Comparison of ENCODE assay signal across 25 mouse cellular contexts in genomic region chr2:173619132-173619531, GRCm38 (mm10). TPM values are rescaled to one million over a fixed set of nuclear protein-coding genes. Genes with fewer than 3 reads are reported as not detected.
DNase-seq lines count a peak whose midpoint lies in the region; ATAC-seq lines count a peak whose summit lies in the region.
"Had no signal": no experiment of that assay in that cellular context is flagged by ENCODE, and none has a peak within 500 bp of the region (broad histone marks: within the 10 kb centered on the region; RNA-seq: fewer than 3 reads in every experiment).

No protein-coding gene starts in this region.

- H3K9ac ChIP-seq in lung, embryonic 16.5 days (ENCODE audit: low read length), result no peak overlapping the region
- H3K9ac ChIP-seq: embryonic facial prominence, embryonic 12.5 days; forebrain, embryonic 13.5 days; forebrain, embryonic 15.5 days had no signal

- H3K36me3 ChIP-seq in lung, embryonic 16.5 days (ENCODE audit: control insufficient read depth, insufficient read depth, low read length), result no peaks in the 10 kb centered on the region
- H3K36me3 ChIP-seq: embryonic facial prominence, embryonic 12.5 days; forebrain, embryonic 15.5 days had no signal

- peak; percentile 16 for DNase-seq in heart, adult 11 months
- no peak for DNase-seq in heart, adult 9 months (ENCODE audit: low spot score in 2 of 2)
- no peak for DNase-seq in lung, postnatal 14 days
- DNase-seq in lung, postnatal 25 days (ENCODE audit: low spot score), result peak; percentile 18
- DNase-seq in lung, postnatal 4 days, result no peak
- DNase-seq in 3T3-L1 (ENCODE audit: low read depth, low spot score), result peak; percentile 7
- DNase-seq in spleen, postnatal 14 days (ENCODE audit: low spot score in 2 of 2), result no peak
- DNase-seq: adrenal gland, adult 2 months; adrenal gland, postnatal 10 days; adrenal gland, postnatal 25 days; cerebellum, adult 11 months; cerebellum, adult 18-20 months; cerebellum, adult 8-10 months; cerebellum, adult 9-11 months; cerebellum, postnatal 14 days; cerebellum, postnatal 36 days; embryo, embryonic 11 days had no signal

- WGBS in lung, embryonic 16.5 days, result 70% methylated on average over 5 of the region's 5 CpGs

- no peaks in the 10 kb centered on the region for H3K27me3 ChIP-seq in lung, embryonic 16.5 days (ENCODE audit: control insufficient read depth, insufficient read depth, low read depth, low read length)
- H3K27me3 ChIP-seq: embryonic facial prominence, embryonic 12.5 days; forebrain, embryonic 13.5 days; forebrain, embryonic 15.5 days had no signal

- H3K27ac ChIP-seq in lung, embryonic 16.5 days (ENCODE audit: low read length), result no peak overlapping the region
- H3K27ac ChIP-seq: embryonic facial prominence, embryonic 12.5 days; forebrain, embryonic 13.5 days; forebrain, embryonic 15.5 days had no signal

- no peak overlapping the region for H3K4me3 ChIP-seq in lung, embryonic 16.5 days (ENCODE audit: low read length)
- H3K4me3 ChIP-seq: embryonic facial prominence, embryonic 12.5 days; forebrain, embryonic 13.5 days; forebrain, embryonic 15.5 days had no signal

- H3K4me1 ChIP-seq in lung, embryonic 16.5 days (replicated peaks; ENCODE audit: control insufficient read depth, insufficient read depth, low read length), result peaks cover 8% of the 10 kb centered on the region
- H3K4me1 ChIP-seq: embryonic facial prominence, embryonic 12.5 days; forebrain, embryonic 13.5 days; forebrain, embryonic 15.5 days had no signal

- no peak overlapping the region for H3K4me2 ChIP-seq in lung, embryonic 16.5 days (ENCODE audit: low read depth, low read length)
- H3K4me2 ChIP-seq: embryonic facial prominence, embryonic 12.5 days; forebrain, embryonic 13.5 days; forebrain, embryonic 15.5 days had no signal

- ATAC-seq in lung, embryonic 16.5 days (ENCODE audit: low read depth), result 0 out of 2 replicates have a peak, but pooled peaks have one; percentile 35
- ATAC-seq: forebrain, embryonic 13.5 days; forebrain, embryonic 15.5 days had no signal

- H3K9me3 ChIP-seq in lung, embryonic 16.5 days (ENCODE audit: control insufficient read depth, low read length), result no peaks in the 10 kb centered on the region
- H3K9me3 ChIP-seq: embryonic facial prominence, embryonic 12.5 days; forebrain, embryonic 13.5 days; forebrain, embryonic 15.5 days had no signal

RNA-seq across cellular contexts. Expression of gene Rab22a, which starts 40.4 kb away (rescaled TPM):
- 29.7 and 34.1 TPM in 2 replicates for polyA plus RNA-seq in lung, embryonic 16.5 days (2015; fragmentation: Nextera tagmentation; extraction: Ambion mirVana)

RNA-seq across cellular contexts. Expression of gene Ankrd60, which starts 41.0 kb away (rescaled TPM):
- not detected in 2 replicates for polyA plus RNA-seq in lung, embryonic 16.5 days (2015; fragmentation: Nextera tagmentation; extraction: Ambion mirVana)
- polyA plus RNA-seq: adrenal gland, adult 2 months; brain, embryonic 14.5 days; C2C12; embryonic facial prominence, embryonic 12.5 days; embryonic facial prominence, embryonic 14.5 days; forebrain, embryonic 11.5 days; forebrain, embryonic 13.5 days; forebrain, embryonic 15.5 days had no signal

Comparison
In these comparisons a context has a peak if more than half of its experiments do, and no peak if none do; other contexts are left out.
1. DNase-seq: peak in heart, adult 11 months (single experiment), lung, postnatal 25 days (single experiment) and 3T3-L1 (single experiment); none in heart, adult 9 months (0 of 2), lung, postnatal 14 days (single experiment), lung, postnatal 4 days (0 of 2) and spleen, postnatal 14 days (0 of 2).